Mouse (Mus musculus): ENCODE measurements around the gene Rnf224. TPM values are rescaled to one million over a fixed set of nuclear protein-coding genes. Genes with fewer than 3 reads are reported as not detected.

Gene Rnf224
- total and polyA plus RNA-seq, 2 experiments from 2014 or later = 0.33 TPM; not detected in 1

- Histone ChIP-seq H3K36me3 (ENCODE audit: insufficient read depth, low read length) (no peaks in the 10 kb centered on the region), H3K9ac (replicated peaks; ENCODE audit: low read length, poor library complexity, severe bottlenecking) (no peak overlapping the region), H3K9me3 (ENCODE audit: low read length) (no peaks in the 10 kb centered on the region), H3K27ac (ENCODE audit: low read depth, low read length) (peak overlapping the region; percentile 77), H3K27me3 (ENCODE audit: insufficient read depth, low read length) (no peaks in the 10 kb centered on the region), H3K4me2 (ENCODE audit: low read depth, low read length, poor library complexity, severe bottlenecking) (peak overlapping the region; percentile 4), H3K4me3 (ENCODE audit: low read depth, low read length) (no peak overlapping the region), H3K4me1 (ENCODE audit: insufficient read depth, low read length) (peaks cover 3% of the 10 kb centered on the region; the same call in 1 of the 2 replicates)
- WGBS = 2% methylated on average over 7 of the region's 7 CpGs
- DNase-seq (ENCODE audit: low spot score) (peak; percentile 91), ATAC-seq (ENCODE audit: low FRiP score) (peak; percentile 39)
- peak; percentile 79 for TF ChIP-seq CTCF (IDR thresholded peaks at IDR 0.05)
Measured at GRCm38 (mm10) chr2:25228431-25228889, 8.1 kb downstream of the Rnf224 start.

GRCm38 (mm10) chr2:25227406-25227805, 9.2 kb downstream of the Rnf224 start:
- Histone ChIP-seq H3K4me1 (ENCODE audit: insufficient read depth, low read length) (peaks cover 6% of the 10 kb centered on the region; the same call in 1 of the 2 replicates), H3K36me3 (ENCODE audit: insufficient read depth, low read length) (no peaks in the 10 kb centered on the region), H3K4me2 (ENCODE audit: low read depth, low read length, poor library complexity, severe bottlenecking) (no peak overlapping the region), H3K4me3 (ENCODE audit: low read depth, low read length) (no peak overlapping the region), H3K27me3 (ENCODE audit: insufficient read depth, low read length) (no peaks in the 10 kb centered on the region), H3K9ac (replicated peaks; ENCODE audit: low read length, poor library complexity, severe bottlenecking) (no peak overlapping the region), H3K27ac (ENCODE audit: low read depth, low read length) (no peak overlapping the region), H3K9me3 (ENCODE audit: low read length) (no peaks in the 10 kb centered on the region)
- DNase-seq (ENCODE audit: low spot score) = no peak
- no peak for TF ChIP-seq CTCF (IDR thresholded peaks at IDR 0.05)
- ATAC-seq (ENCODE audit: low FRiP score) = no peak
- WGBS = 94% methylated on average over 4 of the region's 4 CpGs

GRCm38 (mm10) chr2:25226864-25227263, 9.7 kb downstream of the Rnf224 start:
- Histone ChIP-seq H3K36me3 (ENCODE audit: insufficient read depth, low read length) (peaks cover 1% of the 10 kb centered on the region; the same call in 1 of the 2 replicates), H3K9ac (replicated peaks; ENCODE audit: low read length, poor library complexity, severe bottlenecking) (no peak overlapping the region), H3K27ac (ENCODE audit: low read depth, low read length) (no peak overlapping the region), H3K27me3 (ENCODE audit: insufficient read depth, low read length) (no peaks in the 10 kb centered on the region), H3K9me3 (ENCODE audit: low read length) (no peaks in the 10 kb centered on the region), H3K4me2 (ENCODE audit: low read depth, low read length, poor library complexity, severe bottlenecking) (no peak overlapping the region), H3K4me1 (ENCODE audit: insufficient read depth, low read length) (peaks cover 6% of the 10 kb centered on the region; the same call in 1 of the 2 replicates), H3K4me3 (ENCODE audit: low read depth, low read length) (no peak overlapping the region)
- ATAC-seq (ENCODE audit: low FRiP score) (no peak), DNase-seq (ENCODE audit: low spot score) (no peak)
- TF ChIP-seq CTCF (IDR thresholded peaks at IDR 0.05) = no peak
- 79% methylated on average over 5 of the region's 5 CpGs for WGBS

GRCm38 (mm10) chr2:25225811-25226379, 10.7 kb downstream of the Rnf224 start:
- 62% methylated on average over 8 of the region's 8 CpGs for WGBS
- Histone ChIP-seq H3K4me1 (ENCODE audit: insufficient read depth, low read length) (peaks cover 6% of the 10 kb centered on the region; the same call in 1 of the 2 replicates), H3K9me3 (ENCODE audit: low read length) (no peaks in the 10 kb centered on the region), H3K27ac (ENCODE audit: low read depth, low read length) (peak overlapping the region; percentile 87; the same call in 1 of the 2 replicates), H3K9ac (replicated peaks; ENCODE audit: low read length, poor library complexity, severe bottlenecking) (no peak overlapping the region), H3K4me3 (ENCODE audit: low read depth, low read length) (peak overlapping the region; percentile 85; the same call in 1 of the 2 replicates), H3K36me3 (ENCODE audit: insufficient read depth, low read length) (peaks cover 6% of the 10 kb centered on the region; the same call in 1 of the 2 replicates), H3K27me3 (ENCODE audit: insufficient read depth, low read length) (no peaks in the 10 kb centered on the region), H3K4me2 (ENCODE audit: low read depth, low read length, poor library complexity, severe bottlenecking) (no peak overlapping the region)
- TF ChIP-seq CTCF (IDR thresholded peaks at IDR 0.05) = no peak
- DNase-seq (ENCODE audit: low spot score) = no peak
- ATAC-seq (ENCODE audit: low FRiP score) = no peak

GRCm38 (mm10) chr2:25224766-25225752, 11.5 kb downstream of the Rnf224 start:
- TF ChIP-seq CTCF (IDR thresholded peaks at IDR 0.05) = peak; percentile 26; the same call in 1 of the 2 replicates
- 2% methylated on average over 41 of the region's 41 CpGs for WGBS

More at GRCm38 (mm10) chr2:25224766-25225752, 11.5 kb downstream of the Rnf224 start:
- Histone ChIP-seq H3K9me3 (ENCODE audit: low read length) (no peaks in the 10 kb centered on the region), H3K9ac (replicated peaks; ENCODE audit: low read length, poor library complexity, severe bottlenecking) (peak overlapping the region; percentile 55), H3K27ac (ENCODE audit: low read depth, low read length) (peak overlapping the region; percentile 87), H3K4me2 (ENCODE audit: low read depth, low read length, poor library complexity, severe bottlenecking) (peak overlapping the region; percentile 61), H3K27me3 (ENCODE audit: insufficient read depth, low read length) (no peaks in the 10 kb centered on the region), H3K4me3 (ENCODE audit: low read depth, low read length) (peak overlapping the region; percentile 85), H3K36me3 (ENCODE audit: insufficient read depth, low read length) (peaks cover 6% of the 10 kb centered on the region; the same call in 1 of the 2 replicates), H3K4me1 (ENCODE audit: insufficient read depth, low read length) (peaks cover 6% of the 10 kb centered on the region; the same call in 1 of the 2 replicates)
- ATAC-seq (ENCODE audit: low FRiP score) (peak; percentile 97), DNase-seq (ENCODE audit: low spot score) (peak; percentile 100)
